Mouse (Mus musculus): ENCODE data around the gene Trim44.

- TF ChIP-seq GATA1 (IDR thresholded peaks at IDR 0.05; ENCODE audit: low read length) = no peak
- no peak for TF ChIP-seq TAL1 (IDR thresholded peaks at IDR 0.05; ENCODE audit: low read length)
Measured at GRCm38 (mm10) chr2:102331932-102332331, 75.7 kb downstream of the Trim44 start.

Measured in erythroblast, embryonic 14.5 days (primary cell).